In genomic region chr2:51236852-51237251, GRCm38 (mm10) we compare ENCODE assay signal across 12 mouse cellular contexts.
"Had no signal": no experiment of that assay in that cellular context is flagged by ENCODE, and none has a peak within 500 bp of the region (broad histone marks: within the 10 kb centered on the region; RNA-seq: fewer than 3 reads in every experiment).

No protein-coding gene starts in this region.

- H3K4me2 ChIP-seq: liver, embryonic 12.5 days; midbrain, embryonic 15.5 days; neural tube, embryonic 13.5 days had no signal

- H3K4me1 ChIP-seq: liver, embryonic 12.5 days had no signal

- H3K36me3 ChIP-seq: liver, embryonic 12.5 days; midbrain, embryonic 15.5 days; neural tube, embryonic 13.5 days had no signal

- H3K27ac ChIP-seq: hindbrain, postnatal 0 days; liver, embryonic 12.5 days; midbrain, embryonic 15.5 days; neural tube, embryonic 13.5 days had no signal

- DNase-seq: kidney, adult 8-10 months; kidney, postnatal 25 days; layer of hippocampus, adult 9-11 months; layer of hippocampus, postnatal 36 days; left cerebral cortex, postnatal 4 days; right cerebral cortex, postnatal 4 days; spleen, adult 18-20 months; thymus, postnatal 36 days had no signal

- H3K27me3 ChIP-seq: liver, embryonic 12.5 days; midbrain, embryonic 15.5 days; neural tube, embryonic 13.5 days had no signal

- H3K4me3 ChIP-seq: liver, embryonic 12.5 days; midbrain, embryonic 15.5 days; neural tube, embryonic 13.5 days had no signal

- ATAC-seq: hindbrain, postnatal 0 days; liver, embryonic 12.5 days; midbrain, embryonic 15.5 days had no signal

- H3K9me3 ChIP-seq: liver, embryonic 12.5 days; midbrain, embryonic 15.5 days; neural tube, embryonic 13.5 days had no signal

- H3K9ac ChIP-seq: liver, embryonic 12.5 days; midbrain, embryonic 15.5 days; neural tube, embryonic 13.5 days had no signal
